Mouse (Mus musculus) cortical plate, adult 2 months (tissue): ENCODE measurements around the gene Setd2. TPM values are rescaled to one million over a fixed set of nuclear protein-coding genes. Genes with fewer than 3 reads are reported as not detected.

Experiments used
- H3K27ac ChIP-seq: fragments of 200-500 bp; 2 replicates; pipeline ENCODE4 v1.5.1; 2012; ENCODE audit warnings: low read length, control low read depth, inconsistent platforms; ENCODE audit not compliant: insufficient read depth
- H3K4me1 ChIP-seq: fragments of 200-500 bp; 2 replicates; pipeline ENCODE4 v1.6.1; 2011; ENCODE audit warnings: low read length; ENCODE audit not compliant: control insufficient read depth, insufficient read depth
- H3K4me3 ChIP-seq: fragments of 200-500 bp; 2 replicates; pipeline ENCODE4 v1.5.1; 2011; ENCODE audit warnings: mild to moderate bottlenecking, low read length, control low read depth; ENCODE audit not compliant: insufficient read depth
- CTCF ChIP-seq: fragments of 200-500 bp; IDR thresholded peaks from 2 replicates; pipeline ENCODE4 v1.5.1; 2011; ENCODE audit warnings: mild to moderate bottlenecking, control low read depth, low read length; ENCODE audit not compliant: insufficient read depth; ENCODE audit errors: extremely low read depth
- POLR2A ChIP-seq: fragments of 200-500 bp; IDR thresholded peaks from 2 replicates; pipeline ENCODE4 v1.6.1; 2011; ENCODE audit warnings: mild to moderate bottlenecking, low read length, control low read depth; ENCODE audit not compliant: insufficient read depth; ENCODE audit errors: extremely low read depth
- polyA plus RNA-seq: library from polyadenylated mRNA; depleted of rRNA; stranded (reverse); fragments of >200 nt; gene quantifications from 2 replicates; pipeline ENCODE4 v1.2.3, GENCODE M21; 2012

Setd2 gene
- polyA plus RNA-seq, 1 experiment = 64.8 TPM

- peak overlapping the region; percentile 62 for H3K4me3 ChIP-seq
- TF ChIP-seq CTCF (no peak), POLR2A (no peak)
- no peak overlapping the region for H3K27ac ChIP-seq
- peaks cover 9% of the 10 kb centered on the region for H3K4me1 ChIP-seq
Measured at GRCm38 (mm10) chr9:110652963-110653654, 120.7 kb downstream of the Setd2 start.

- peak within 1 kb of the TSS; percentile 19; the same call in 1 of the 2 replicates for H3K27ac ChIP-seq
- H3K4me3 ChIP-seq = peak within 1 kb of the TSS; percentile 62
- peaks cover 9% of the 10 kb centered on the region for H3K4me1 ChIP-seq
- TF ChIP-seq POLR2A = 0 out of 2 replicates have a peak, but pooled peaks have one; percentile 13
- no peak for TF ChIP-seq CTCF
Measured at GRCm38 (mm10) chr9:110653655-110654461, 121.5 kb downstream of the Setd2 start, which contains the start of gene Nbeal2. Gene Nbeal2 (minus strand): TSS chr9:110654161.

DNA sequence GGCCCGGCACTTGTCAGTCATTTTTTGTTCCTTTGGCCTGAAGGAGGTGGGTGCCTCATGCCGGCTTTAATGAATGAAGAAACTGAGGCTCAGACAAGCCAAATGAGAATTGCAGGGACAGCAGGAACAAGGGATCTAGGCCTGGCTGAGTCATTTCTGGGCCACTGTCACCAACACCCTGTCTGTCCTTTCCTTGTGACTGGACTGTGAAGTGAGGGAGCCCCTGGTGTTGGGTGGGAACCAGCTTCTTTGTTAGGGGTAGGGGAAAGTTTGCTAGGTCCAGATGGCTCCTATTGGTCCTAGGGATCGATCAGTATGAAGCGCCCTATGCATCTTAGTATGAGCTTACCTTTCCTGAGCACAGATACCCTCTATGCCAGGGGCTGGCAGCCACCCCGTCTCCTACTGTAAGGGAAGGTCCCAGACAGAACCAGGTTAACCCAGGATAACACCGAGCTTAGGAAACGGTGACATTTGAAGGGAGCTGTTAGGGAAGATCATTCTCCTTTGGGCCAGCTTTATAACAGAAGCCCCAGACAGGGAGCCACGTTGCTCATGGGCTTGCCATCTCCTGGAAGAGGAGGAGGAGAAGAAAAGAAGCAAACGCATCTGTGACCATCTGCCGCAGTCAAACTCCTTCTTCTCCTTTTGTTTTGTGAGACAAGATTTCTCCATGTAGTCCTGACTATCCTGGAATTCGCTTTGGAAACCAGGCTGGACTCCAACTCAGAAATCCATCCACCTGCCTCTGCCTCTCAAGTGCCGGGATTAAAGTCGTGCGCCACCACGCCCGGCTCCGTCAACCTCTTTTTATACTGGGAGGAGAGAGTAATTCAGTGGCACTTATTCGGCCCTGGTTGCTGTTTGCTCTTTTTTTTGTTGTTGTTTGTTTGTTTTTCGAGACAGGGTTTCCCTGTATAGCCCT is 122.6 kb downstream of the Setd2 start:
- no peak overlapping the region for H3K27ac ChIP-seq

DNA sequence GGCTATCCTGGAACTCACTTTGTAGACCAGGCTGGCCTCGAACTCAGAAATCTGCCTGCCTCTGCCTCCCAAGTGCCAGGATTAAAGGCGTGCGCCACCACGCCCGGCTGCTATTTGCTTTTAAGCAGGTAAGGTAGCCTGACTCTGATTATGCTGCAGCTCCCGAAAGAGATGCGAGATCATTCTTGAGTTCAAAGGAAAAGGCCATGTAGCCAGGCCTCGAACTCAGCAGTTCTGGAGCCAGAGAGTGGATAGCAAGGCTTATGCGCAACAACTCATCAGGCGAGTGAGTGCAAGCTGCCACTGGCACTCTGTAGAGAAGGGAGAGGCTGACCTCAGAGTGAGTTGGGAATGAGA is 123.2 kb downstream of the Setd2 start:
- peaks cover 10% of the 10 kb centered on the region for H3K4me1 ChIP-seq
- no peak for TF ChIP-seq POLR2A
- TF ChIP-seq CTCF = no peak
- H3K27ac ChIP-seq = peak overlapping the region; percentile 58; the same call in 1 of the 2 replicates
- peak overlapping the region; percentile 69 for H3K4me3 ChIP-seq

More for the DNA sequence above, 122.6 kb downstream of the Setd2 start:
- Histone ChIP-seq H3K4me1 (peaks cover 9% of the 10 kb centered on the region), H3K4me3 (no peak overlapping the region; the same call in 1 of the 2 replicates)
- TF ChIP-seq POLR2A (no peak), CTCF (no peak)

GRCm38 (mm10) chr9:110656249-110657221 is 124.1 kb downstream of the Setd2 start, which contains the start of gene Ccdc12:
Gene Ccdc12 (plus strand): TSS chr9:110656503.
- Histone ChIP-seq H3K4me3 (peak within 1 kb of the TSS; percentile 69), H3K27ac (peak within 1 kb of the TSS; percentile 99), H3K4me1 (peaks cover 10% of the 10 kb centered on the region)
- TF ChIP-seq CTCF = no peak
- peak; percentile 79 for TF ChIP-seq POLR2A

GRCm38 (mm10) chr9:110657474-110658078 is 125.2 kb downstream of the Setd2 start:
- Histone ChIP-seq H3K27ac (peak overlapping the region; percentile 33; the same call in 1 of the 2 replicates), H3K4me1 (peaks cover 8% of the 10 kb centered on the region; the same call in 1 of the 2 replicates), H3K4me3 (peak overlapping the region; percentile 69; the same call in 1 of the 2 replicates)
- TF ChIP-seq CTCF (no peak), POLR2A (no peak)

DNA sequence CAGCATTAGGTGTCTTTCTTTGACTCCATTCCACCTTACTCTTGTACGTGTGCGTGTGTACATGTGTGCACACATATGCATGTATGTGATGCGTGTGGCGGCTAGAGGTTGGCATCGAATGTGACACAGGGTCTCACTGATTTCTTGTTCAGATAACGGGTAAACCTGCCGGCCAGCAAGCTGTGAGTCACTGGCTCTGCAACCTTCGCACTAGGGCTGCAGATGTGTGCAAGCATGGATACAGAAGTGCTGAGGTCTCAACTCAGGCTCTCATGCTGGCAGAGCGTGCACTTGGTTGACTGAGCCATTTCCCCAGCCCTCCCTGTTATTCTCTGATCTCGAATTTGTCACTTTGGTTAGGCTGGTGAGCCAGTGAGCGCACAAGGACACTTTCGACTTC is 127.1 kb downstream of the Setd2 start:
- no peak overlapping the region for H3K4me3 ChIP-seq
- H3K4me1 ChIP-seq = peaks cover 6% of the 10 kb centered on the region
- H3K27ac ChIP-seq = no peak overlapping the region
- TF ChIP-seq POLR2A (no peak), CTCF (no peak)

DNA sequence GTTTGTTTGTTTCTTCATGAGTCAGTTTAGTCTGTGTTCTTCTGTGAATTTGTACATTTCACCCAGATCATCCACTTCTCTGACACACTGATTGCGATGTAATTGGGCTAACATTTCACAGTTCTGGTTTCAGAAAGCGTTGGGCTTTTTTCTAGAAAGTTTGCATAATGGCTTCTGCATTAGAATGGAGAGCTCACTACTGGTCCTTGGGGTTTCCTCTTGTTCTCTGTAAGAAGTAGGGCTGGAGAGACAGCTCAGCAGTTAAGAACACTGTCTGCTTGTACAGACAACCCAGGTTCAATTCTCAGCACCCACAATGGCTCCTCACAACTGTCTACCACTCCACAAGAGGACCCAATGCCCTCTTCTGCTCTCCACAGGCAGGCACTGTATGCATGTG is 127.8 kb downstream of the Setd2 start:
- Histone ChIP-seq H3K4me1 (peaks cover 6% of the 10 kb centered on the region), H3K4me3 (no peak overlapping the region), H3K27ac (no peak overlapping the region)
- TF ChIP-seq CTCF (no peak), POLR2A (no peak)
